Mouse (Mus musculus): ENCODE results near the gene Phf10. TPM values are rescaled to one million over a fixed set of nuclear protein-coding genes. Genes with fewer than 3 reads are reported as not detected.

Phf10 gene
- polyA plus RNA-seq, 1 experiment from 2014 or later, result 48.6 TPM

DNA sequence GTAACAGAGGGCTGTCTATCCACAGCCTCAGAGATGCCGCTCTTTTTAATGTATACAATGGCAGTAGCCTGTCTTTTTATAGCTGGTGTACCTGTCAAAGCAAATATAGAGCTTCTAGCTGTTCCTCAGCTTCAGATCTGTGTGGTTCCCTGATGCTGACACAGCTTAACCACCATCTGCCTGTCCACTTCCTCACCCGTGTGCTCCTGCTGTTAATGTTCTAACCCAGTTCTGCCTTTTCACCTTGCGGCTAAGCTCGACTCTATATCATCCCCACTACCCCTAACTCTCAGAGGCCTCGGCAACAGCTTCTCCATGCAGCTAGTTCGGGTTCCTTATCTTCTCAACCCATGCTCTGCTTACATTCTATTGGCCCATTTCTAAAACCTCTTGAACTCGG lies 30.4 kb downstream of the Phf10 start:
- Histone ChIP-seq H3K27ac (ENCODE audit: low read depth) (no peak overlapping the region), H3K4me1 (replicated peaks; ENCODE audit: control insufficient read depth, insufficient read depth, low read length) (no peaks in the 10 kb centered on the region), H3K9ac (ENCODE audit: low read length) (no peak overlapping the region), H3K4me2 (ENCODE audit: low read length) (no peak overlapping the region), H3K9me3 (ENCODE audit: control insufficient read depth, low read length) (no peaks in the 10 kb centered on the region), H3K36me3 (ENCODE audit: control insufficient read depth, insufficient read depth, low read length) (no peaks in the 10 kb centered on the region), H3K4me3 (ENCODE audit: low read depth, low read length) (no peak overlapping the region), H3K27me3 (replicated peaks; ENCODE audit: control insufficient read depth, insufficient read depth, low read length) (no peaks in the 10 kb centered on the region)
- no peak for ATAC-seq (replicated peaks; ENCODE audit: low FRiP score, low TSS enrichment, low read depth)
- DNase-seq (ENCODE audit: low spot score), result no peak
- WGBS, result 83% methylated on average over 7 of the region's 7 CpGs

DNA sequence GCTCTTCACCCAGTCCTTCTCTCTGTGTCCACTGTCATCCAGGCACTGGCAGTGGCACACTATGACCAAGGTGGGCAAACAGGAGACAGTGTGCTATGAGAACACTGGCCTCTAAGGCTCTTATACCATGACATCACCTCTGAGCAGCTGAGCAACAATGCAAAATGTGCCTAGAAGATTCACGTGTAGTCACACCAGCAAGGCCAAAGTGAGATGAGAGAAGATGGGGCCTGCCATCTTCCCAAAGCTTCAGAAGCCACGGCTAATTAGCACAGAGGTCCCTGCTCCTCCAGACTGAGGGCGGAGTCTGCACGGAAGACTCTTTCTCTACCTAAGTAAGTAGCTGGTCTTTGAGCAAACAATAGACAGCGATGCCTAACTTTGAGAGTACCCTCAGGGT lies 32.4 kb downstream of the Phf10 start:
- no peaks in the 10 kb centered on the region for H3K9me3 ChIP-seq (ENCODE audit: control insufficient read depth, low read length)
- no peak for ATAC-seq (replicated peaks; ENCODE audit: low FRiP score, low TSS enrichment, low read depth)
- H3K27ac ChIP-seq (ENCODE audit: low read depth), result no peak overlapping the region
- no peaks in the 10 kb centered on the region for H3K27me3 ChIP-seq (replicated peaks; ENCODE audit: control insufficient read depth, insufficient read depth, low read length)
- H3K4me1 ChIP-seq (replicated peaks; ENCODE audit: control insufficient read depth, insufficient read depth, low read length), result no peaks in the 10 kb centered on the region
- no peaks in the 10 kb centered on the region for H3K36me3 ChIP-seq (ENCODE audit: control insufficient read depth, insufficient read depth, low read length)
- no peak overlapping the region for H3K4me2 ChIP-seq (ENCODE audit: low read length)
- H3K4me3 ChIP-seq (ENCODE audit: low read depth, low read length), result no peak overlapping the region
- no peak for DNase-seq (ENCODE audit: low spot score)
- no peak overlapping the region for H3K9ac ChIP-seq (ENCODE audit: low read length)
- WGBS, result 69% methylated on average over 5 of the region's 5 CpGs

DNA sequence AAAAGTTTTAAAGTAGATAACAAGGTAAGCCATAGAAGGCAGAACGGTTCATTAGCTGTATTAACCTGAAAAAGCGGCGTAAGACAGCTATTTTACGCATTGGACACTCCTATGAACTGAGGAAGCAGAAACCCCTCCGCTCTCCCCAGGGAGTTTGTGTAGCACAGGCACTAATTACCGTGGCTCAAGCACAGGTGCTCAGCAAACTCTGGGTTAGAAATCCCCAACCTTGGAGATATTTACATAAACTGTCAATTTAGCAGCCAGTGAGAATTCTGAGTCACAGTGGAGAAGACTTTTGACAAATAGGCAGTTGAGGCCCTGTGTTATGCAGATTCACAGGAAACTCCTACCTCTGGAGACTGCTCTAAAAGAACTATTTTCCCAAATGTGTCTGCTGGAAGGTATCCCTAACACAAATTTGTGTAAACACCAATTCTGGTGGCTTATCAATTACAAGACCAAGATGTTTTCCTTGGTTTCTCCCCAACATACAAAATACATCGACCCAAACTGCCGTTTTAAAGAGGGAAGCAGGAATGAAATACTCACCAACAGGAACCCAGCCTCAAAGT lies 33.3 kb downstream of the Phf10 start:
- no peaks in the 10 kb centered on the region for H3K36me3 ChIP-seq (ENCODE audit: control insufficient read depth, insufficient read depth, low read length)
- H3K9ac ChIP-seq (ENCODE audit: low read length), result no peak overlapping the region
- H3K27ac ChIP-seq (ENCODE audit: low read depth), result no peak overlapping the region
- H3K4me2 ChIP-seq (ENCODE audit: low read length), result no peak overlapping the region
- H3K4me1 ChIP-seq (replicated peaks; ENCODE audit: control insufficient read depth, insufficient read depth, low read length), result no peaks in the 10 kb centered on the region
- DNase-seq (ENCODE audit: low spot score) (no peak), ATAC-seq (replicated peaks; ENCODE audit: low FRiP score, low TSS enrichment, low read depth) (no peak)
- H3K9me3 ChIP-seq (ENCODE audit: control insufficient read depth, low read length), result no peaks in the 10 kb centered on the region
- H3K27me3 ChIP-seq (replicated peaks; ENCODE audit: control insufficient read depth, insufficient read depth, low read length), result no peaks in the 10 kb centered on the region
- 82% methylated on average over 8 of the region's 8 CpGs for WGBS
- H3K4me3 ChIP-seq (ENCODE audit: low read depth, low read length), result no peak overlapping the region

DNA sequence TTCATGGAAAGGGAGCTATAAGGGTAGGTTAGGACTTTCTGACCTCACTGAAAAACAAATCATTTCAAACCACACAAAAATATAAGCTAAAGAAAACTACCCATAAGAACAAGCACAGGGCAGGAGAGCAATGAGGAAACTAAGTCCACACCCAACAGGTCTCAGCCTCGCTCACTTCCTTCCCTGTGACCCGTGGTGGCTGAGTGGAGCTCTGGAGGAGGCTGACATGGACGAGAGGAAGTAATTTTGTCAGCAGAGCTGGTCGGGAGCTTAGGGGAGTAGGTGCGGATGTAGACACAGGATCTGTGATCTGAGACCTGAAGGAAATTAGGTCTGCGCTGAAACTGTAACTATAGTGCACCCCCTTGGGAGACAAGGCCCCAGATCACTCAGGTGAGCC lies 39.5 kb downstream of the Phf10 start:
- WGBS, result 65% methylated on average over 6 of the region's 6 CpGs
- no peak overlapping the region for H3K27ac ChIP-seq (ENCODE audit: low read depth)
- no peak overlapping the region for H3K4me3 ChIP-seq (ENCODE audit: low read depth, low read length)
- no peak overlapping the region for H3K9ac ChIP-seq (ENCODE audit: low read length)
- H3K4me1 ChIP-seq (replicated peaks; ENCODE audit: control insufficient read depth, insufficient read depth, low read length), result no peaks in the 10 kb centered on the region
- no peaks in the 10 kb centered on the region for H3K9me3 ChIP-seq (ENCODE audit: control insufficient read depth, low read length)
- H3K4me2 ChIP-seq (ENCODE audit: low read length), result no peak overlapping the region
- no peaks in the 10 kb centered on the region for H3K27me3 ChIP-seq (replicated peaks; ENCODE audit: control insufficient read depth, insufficient read depth, low read length)
- H3K36me3 ChIP-seq (ENCODE audit: control insufficient read depth, insufficient read depth, low read length), result no peaks in the 10 kb centered on the region
- DNase-seq (ENCODE audit: low spot score), result no peak
- ATAC-seq (replicated peaks; ENCODE audit: low FRiP score, low TSS enrichment, low read depth), result no peak

DNA sequence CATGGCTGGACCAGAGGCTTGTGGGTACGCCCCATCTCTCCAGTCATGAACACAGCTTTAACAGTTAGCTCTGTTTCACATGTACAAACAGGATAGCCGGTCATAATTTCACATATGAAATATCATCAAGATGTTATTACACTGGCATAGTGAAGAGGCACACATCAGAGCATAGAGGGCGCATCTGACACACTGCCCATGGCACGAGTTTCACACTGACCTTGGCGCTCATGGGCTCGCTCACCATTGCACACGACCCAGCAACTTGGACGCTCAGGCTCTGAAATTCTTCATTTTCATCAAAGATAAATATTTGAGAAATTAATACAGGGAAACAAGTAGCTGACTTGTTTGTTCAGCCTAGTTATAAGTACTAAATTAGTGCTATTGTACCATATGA lies 43.2 kb downstream of the Phf10 start:
- 89% methylated on average over 8 of the region's 8 CpGs for WGBS
- no peaks in the 10 kb centered on the region for H3K27me3 ChIP-seq (replicated peaks; ENCODE audit: control insufficient read depth, insufficient read depth, low read length)
- no peak overlapping the region for H3K4me2 ChIP-seq (ENCODE audit: low read length)
- ATAC-seq (replicated peaks; ENCODE audit: low FRiP score, low TSS enrichment, low read depth) (no peak), DNase-seq (ENCODE audit: low spot score) (no peak)
- no peaks in the 10 kb centered on the region for H3K9me3 ChIP-seq (ENCODE audit: control insufficient read depth, low read length)
- no peaks in the 10 kb centered on the region for H3K36me3 ChIP-seq (ENCODE audit: control insufficient read depth, insufficient read depth, low read length)
- no peak overlapping the region for H3K4me3 ChIP-seq (ENCODE audit: low read depth, low read length)
- H3K9ac ChIP-seq (ENCODE audit: low read length), result no peak overlapping the region
- H3K27ac ChIP-seq (ENCODE audit: low read depth), result no peak overlapping the region
- no peaks in the 10 kb centered on the region for H3K4me1 ChIP-seq (replicated peaks; ENCODE audit: control insufficient read depth, insufficient read depth, low read length)

DNA sequence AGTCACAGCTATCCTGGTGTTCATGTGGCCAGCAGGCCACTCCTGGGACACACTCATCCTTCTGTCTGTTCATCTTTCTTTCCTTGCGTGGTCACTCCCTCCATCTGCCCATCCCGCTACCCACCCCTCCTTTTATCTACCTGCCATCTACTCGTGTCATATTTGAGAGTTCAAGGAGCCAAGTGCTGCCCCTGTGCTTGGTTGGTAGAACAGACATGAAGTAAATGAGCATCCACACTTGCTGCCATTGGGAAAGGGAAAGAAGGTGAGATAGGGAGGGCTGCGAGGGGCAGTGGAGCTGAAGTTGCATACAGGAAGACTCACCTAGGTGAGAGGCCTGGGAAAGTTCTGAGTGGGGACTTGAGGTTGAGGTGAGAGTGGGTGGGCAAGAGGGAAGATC lies 46.7 kb downstream of the Phf10 start:
- WGBS, result 89% methylated on average over 4 of the region's 4 CpGs
- H3K4me3 ChIP-seq (ENCODE audit: low read depth, low read length), result no peak overlapping the region
- H3K4me2 ChIP-seq (ENCODE audit: low read length), result no peak overlapping the region

DNA sequence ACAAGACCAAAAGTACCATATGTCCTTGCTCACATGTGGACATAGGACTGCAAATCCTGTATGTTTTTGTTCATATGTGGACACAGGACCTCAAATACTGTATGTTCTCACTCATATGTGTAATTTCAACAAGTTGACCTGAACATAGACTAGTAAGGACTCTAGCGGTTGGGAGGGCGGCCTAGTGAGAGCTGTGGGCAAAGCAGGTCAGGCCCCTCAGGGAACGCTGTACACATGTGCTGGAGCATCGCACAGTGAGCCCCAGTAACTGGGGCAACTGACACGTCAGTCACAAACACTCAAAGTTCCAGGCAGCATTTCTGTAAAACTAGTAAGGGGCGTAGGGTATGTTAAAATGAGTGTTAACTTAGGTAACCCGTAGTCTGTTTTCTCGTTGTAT lies 48.1 kb downstream of the Phf10 start:
- Histone ChIP-seq H3K27ac (ENCODE audit: low read depth) (no peak overlapping the region), H3K9me3 (ENCODE audit: control insufficient read depth, low read length) (no peaks in the 10 kb centered on the region), H3K4me2 (ENCODE audit: low read length) (no peak overlapping the region), H3K4me1 (replicated peaks; ENCODE audit: control insufficient read depth, insufficient read depth, low read length) (no peaks in the 10 kb centered on the region), H3K9ac (ENCODE audit: low read length) (no peak overlapping the region), H3K27me3 (replicated peaks; ENCODE audit: control insufficient read depth, insufficient read depth, low read length) (no peaks in the 10 kb centered on the region), H3K36me3 (ENCODE audit: control insufficient read depth, insufficient read depth, low read length) (no peaks in the 10 kb centered on the region), H3K4me3 (ENCODE audit: low read depth, low read length) (no peak overlapping the region)
- peak; percentile 38 for DNase-seq (ENCODE audit: low spot score)
- WGBS, result 85% methylated on average over 8 of the region's 8 CpGs
- no peak for ATAC-seq (replicated peaks; ENCODE audit: low FRiP score, low TSS enrichment, low read depth)

More for the DNA sequence above, 46.7 kb downstream of the Phf10 start:
- DNase-seq (ENCODE audit: low spot score) (no peak), ATAC-seq (replicated peaks; ENCODE audit: low FRiP score, low TSS enrichment, low read depth) (no peak)
- Histone ChIP-seq H3K9ac (ENCODE audit: low read length) (no peak overlapping the region), H3K4me1 (replicated peaks; ENCODE audit: control insufficient read depth, insufficient read depth, low read length) (no peaks in the 10 kb centered on the region), H3K36me3 (ENCODE audit: control insufficient read depth, insufficient read depth, low read length) (no peaks in the 10 kb centered on the region), H3K27me3 (replicated peaks; ENCODE audit: control insufficient read depth, insufficient read depth, low read length) (no peaks in the 10 kb centered on the region), H3K27ac (ENCODE audit: low read depth) (no peak overlapping the region), H3K9me3 (ENCODE audit: control insufficient read depth, low read length) (no peaks in the 10 kb centered on the region)

DNA sequence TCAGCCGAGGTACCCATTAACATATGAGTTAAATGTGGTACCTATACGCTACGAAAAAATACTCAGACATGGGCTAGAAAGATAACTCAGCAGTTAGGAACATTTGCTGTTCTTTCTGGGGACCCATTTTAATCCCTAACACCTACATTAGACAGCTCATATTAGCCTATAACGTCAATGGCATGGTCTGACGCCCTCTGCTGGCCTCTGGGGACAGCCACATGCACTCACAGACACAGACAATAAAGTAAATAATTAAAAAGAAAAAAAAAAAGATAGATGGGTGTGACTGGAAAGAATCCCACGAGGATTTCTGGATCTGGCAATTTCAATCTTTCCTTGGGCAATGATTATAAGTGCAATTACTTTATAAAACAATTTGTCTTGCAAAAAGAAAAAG lies 48.7 kb downstream of the Phf10 start:
- 52% methylated on average over 6 of the region's 6 CpGs for WGBS
- peak; percentile 21 for DNase-seq (ENCODE audit: low spot score)

DNA sequence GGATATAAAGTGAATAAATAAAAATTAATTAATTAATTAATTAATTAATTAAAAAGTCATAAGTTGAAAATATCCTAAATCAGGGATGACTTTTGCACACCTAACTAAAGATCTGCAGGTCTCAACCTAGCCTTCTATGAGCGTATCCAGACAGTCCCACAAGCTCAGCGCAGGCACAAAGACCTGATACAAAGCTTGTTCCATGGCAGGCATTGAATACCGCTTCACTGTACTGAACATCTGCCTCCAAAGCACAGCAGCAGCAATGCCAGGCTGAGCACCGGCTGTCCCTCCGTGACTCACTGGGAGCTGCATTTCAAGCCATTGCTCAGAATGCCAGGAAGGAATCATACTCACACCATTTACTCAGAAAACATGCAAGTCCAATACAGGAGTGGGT lies 50.3 kb downstream of the Phf10 start:
- H3K36me3 ChIP-seq (ENCODE audit: control insufficient read depth, insufficient read depth, low read length), result no peaks in the 10 kb centered on the region
- no peaks in the 10 kb centered on the region for H3K9me3 ChIP-seq (ENCODE audit: control insufficient read depth, low read length)
- H3K9ac ChIP-seq (ENCODE audit: low read length), result no peak overlapping the region
- no peaks in the 10 kb centered on the region for H3K4me1 ChIP-seq (replicated peaks; ENCODE audit: control insufficient read depth, insufficient read depth, low read length)
- no peak overlapping the region for H3K4me2 ChIP-seq (ENCODE audit: low read length)
- no peak overlapping the region for H3K4me3 ChIP-seq (ENCODE audit: low read depth, low read length)
- no peak overlapping the region for H3K27ac ChIP-seq (ENCODE audit: low read depth)
- ATAC-seq (replicated peaks; ENCODE audit: low FRiP score, low TSS enrichment, low read depth) (no peak), DNase-seq (ENCODE audit: low spot score) (peak; percentile 32)
- 92% methylated on average over 5 of the region's 5 CpGs for WGBS
- H3K27me3 ChIP-seq (replicated peaks; ENCODE audit: control insufficient read depth, insufficient read depth, low read length), result no peaks in the 10 kb centered on the region

More for the DNA sequence above, 48.7 kb downstream of the Phf10 start:
- ATAC-seq (replicated peaks; ENCODE audit: low FRiP score, low TSS enrichment, low read depth), result no peak
- no peaks in the 10 kb centered on the region for H3K36me3 ChIP-seq (ENCODE audit: control insufficient read depth, insufficient read depth, low read length)
- no peak overlapping the region for H3K4me2 ChIP-seq (ENCODE audit: low read length)
- H3K27me3 ChIP-seq (replicated peaks; ENCODE audit: control insufficient read depth, insufficient read depth, low read length), result no peaks in the 10 kb centered on the region
- H3K9ac ChIP-seq (ENCODE audit: low read length), result no peak overlapping the region
- no peak overlapping the region for H3K27ac ChIP-seq (ENCODE audit: low read depth)
- no peak overlapping the region for H3K4me3 ChIP-seq (ENCODE audit: low read depth, low read length)
- H3K9me3 ChIP-seq (ENCODE audit: control insufficient read depth, low read length), result no peaks in the 10 kb centered on the region
- H3K4me1 ChIP-seq (replicated peaks; ENCODE audit: control insufficient read depth, insufficient read depth, low read length), result no peaks in the 10 kb centered on the region
